In the genomic region with DNA sequence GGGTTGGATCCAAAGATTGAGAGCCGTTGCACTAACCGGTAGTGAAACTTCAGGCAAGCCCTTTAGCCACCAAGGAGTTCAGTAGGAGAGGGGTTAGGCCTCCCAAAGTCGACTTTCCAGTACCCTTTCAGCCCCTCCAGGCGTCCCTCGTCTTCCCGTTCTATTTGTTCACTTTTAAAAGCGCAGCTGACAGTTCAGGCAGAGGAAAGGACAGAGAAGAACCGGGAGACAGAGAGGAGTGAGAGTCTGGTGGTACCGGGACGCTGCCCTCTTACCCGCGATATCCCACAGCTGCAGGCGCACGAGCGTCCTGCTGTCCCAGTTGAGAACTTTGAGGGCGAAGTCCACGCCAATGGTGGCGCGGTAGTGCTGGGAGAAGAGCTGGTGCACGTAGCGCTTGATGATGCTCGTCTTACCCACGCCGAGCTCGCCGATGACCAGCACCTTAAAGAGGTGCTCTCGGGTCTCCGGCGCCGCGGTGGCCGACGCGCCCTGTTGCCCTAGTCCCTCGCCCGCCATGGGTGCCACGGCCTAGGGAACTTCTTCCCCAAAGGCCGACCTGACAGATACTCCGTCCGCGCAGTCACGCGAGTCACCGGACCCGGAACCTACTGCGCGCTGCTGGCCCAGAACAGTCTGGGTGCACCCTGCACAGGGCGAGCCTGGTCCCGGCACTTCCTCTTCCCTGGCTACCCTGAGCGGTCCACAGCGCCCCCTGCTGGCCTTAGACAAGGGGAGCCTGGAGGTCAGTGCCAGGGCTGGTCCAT, we compare ENCODE assay signal across 8 mouse cellular contexts. TPM values are rescaled to one million over a fixed set of nuclear protein-coding genes. Genes with fewer than 3 reads are reported as not detected.
A peak's percentile ranks its signal among the peaks of the same experiment; 100 is the strongest.
DNase-seq lines count a peak whose midpoint lies in the region; ATAC-seq lines count a peak whose summit lies in the region.

A gene (minus strand): TSS at position 696 of the 767 bp plus-strand sequence.

- H3K27ac ChIP-seq in embryonic facial prominence, embryonic 12.5 days, result peak within 1 kb of the TSS; percentile 46; the same call in 1 of the 2 replicates
- H3K27ac ChIP-seq in midbrain, embryonic 11.5 days (ENCODE audit: low read depth, low read length), result no peak within 1 kb of the TSS

- H3K4me3 ChIP-seq in embryonic facial prominence, embryonic 12.5 days, result peak within 1 kb of the TSS; percentile 58
- H3K4me3 ChIP-seq in midbrain, embryonic 11.5 days (ENCODE audit: low read depth, low read length), result peak within 1 kb of the TSS; percentile 62

- peak; percentile 95 for ATAC-seq in embryonic facial prominence, embryonic 12.5 days (ENCODE audit: insufficient number of reproducible peaks, insufficient read depth, low FRiP score, low TSS enrichment)
- ATAC-seq in midbrain, embryonic 11.5 days (ENCODE audit: low FRiP score), result peak; percentile 100

- H3K4me2 ChIP-seq in embryonic facial prominence, embryonic 12.5 days (replicated peaks), result peak within 1 kb of the TSS; percentile 88
- H3K4me2 ChIP-seq in midbrain, embryonic 11.5 days, result peak within 1 kb of the TSS; percentile 89

- H3K27me3 ChIP-seq in embryonic facial prominence, embryonic 12.5 days, result no peaks in the 10 kb centered on the region
- H3K27me3 ChIP-seq in midbrain, embryonic 11.5 days (ENCODE audit: control insufficient read depth, insufficient read depth, low read length), result no peaks in the 10 kb centered on the region

- no peaks in the 10 kb centered on the region for H3K9me3 ChIP-seq in embryonic facial prominence, embryonic 12.5 days
- no peaks in the 10 kb centered on the region for H3K9me3 ChIP-seq in midbrain, embryonic 11.5 days (ENCODE audit: control insufficient read depth, low read length)

- H3K9ac ChIP-seq in embryonic facial prominence, embryonic 12.5 days, result peak within 1 kb of the TSS; percentile 60
- peak within 1 kb of the TSS; percentile 65 for H3K9ac ChIP-seq in midbrain, embryonic 11.5 days (ENCODE audit: low read length)

- peak; percentile 98 for DNase-seq in adrenal gland, postnatal 25 days
- peak; percentile 99 for DNase-seq in heart, adult 11 months
- DNase-seq in kidney, adult 11 months, result peak; percentile 89
- DNase-seq in left cerebral cortex, postnatal 4 days, result peak; percentile 93
- peak; percentile 99 for DNase-seq in midbrain, embryonic 11.5 days (ENCODE audit: low spot score, missing footprints)
- DNase-seq in right cerebral cortex, postnatal 4 days, result peak; percentile 89
- DNase-seq in MN1 (ENCODE audit: low spot score), result no peak

- WGBS in embryonic facial prominence, embryonic 12.5 days, result under 1% methylated on average over 51 of the region's 51 CpGs
- under 1% methylated on average over 51 of the region's 51 CpGs for WGBS in midbrain, embryonic 11.5 days

- intact Hi-C loops in left cerebral cortex, postnatal 4 days (cut with DNase I), result loop anchor here (5.0 kb wide), 1 partner anchor 150 kb away; no protein-coding TSS in a partner anchor

- no peaks in the 10 kb centered on the region for H3K4me1 ChIP-seq in embryonic facial prominence, embryonic 12.5 days
- no peaks in the 10 kb centered on the region for H3K4me1 ChIP-seq in midbrain, embryonic 11.5 days (ENCODE audit: control insufficient read depth, insufficient read depth, low read length)

- H3K36me3 ChIP-seq in embryonic facial prominence, embryonic 12.5 days, result no peaks in the 10 kb centered on the region
- H3K36me3 ChIP-seq in midbrain, embryonic 11.5 days (ENCODE audit: control insufficient read depth, insufficient read depth, low read length), result no peaks in the 10 kb centered on the region

RNA-seq across cellular contexts. Expression of the gene that starts here (rescaled TPM):
- 10.9 and 11.7 TPM in 2 replicates for total RNA-seq in adrenal gland, postnatal 25 days (2021)
- 16.4 and 19.4 TPM in 2 replicates for polyA plus RNA-seq in embryonic facial prominence, embryonic 12.5 days (2016; fragmentation: Nextera tagmentation; extraction: Ambion mirVana)
- 1 to 10 TPM; 1.5 to 1.7 TPM for total RNA-seq in left cerebral cortex, postnatal 4 days (2021)
- 13.0 and 13.8 TPM in 2 replicates for polyA plus RNA-seq in midbrain, embryonic 11.5 days (2014; fragmentation: Nextera tagmentation; extraction: Ambion mirVana)
